Mouse (Mus musculus) stomach, embryonic 15.5 days (tissue): ENCODE data around the gene Gstp3. TPM values are rescaled to one million over a fixed set of nuclear protein-coding genes. Genes with fewer than 3 reads are reported as not detected.
A peak's percentile ranks its signal among the peaks of the same experiment; 100 is the strongest.

ENCODE experiments used
- ATAC-seq: fragments of 200-750 bp; cut with Nextera tagmentation; 2 replicates; pipeline ENCODE4 v1.8.0; 2017; ENCODE audit warnings: low read depth, moderate number of reproducible peaks, moderate TSS enrichment; ENCODE audit not compliant: insufficient read depth, low FRiP score
- H3K27ac ChIP-seq: fragments of 300-500 bp; sonication (generic); 2 replicates; pipeline ENCODE4 v1.5.1; 2015; ENCODE audit warnings: mild to moderate bottlenecking, inconsistent platforms
- H3K27me3 ChIP-seq: fragments of 300-500 bp; sonication (generic); replicated peaks from 2 replicates; pipeline ENCODE4 v1.6.1; 2015; ENCODE audit warnings: inconsistent platforms
- H3K36me3 ChIP-seq: fragments of 300-500 bp; sonication (generic); 2 replicates; pipeline ENCODE4 v1.6.1; 2015; ENCODE audit warnings: inconsistent platforms
- H3K4me1 ChIP-seq: fragments of 300-500 bp; sonication (generic); 2 replicates; pipeline ENCODE4 v1.6.1; 2015; ENCODE audit warnings: inconsistent platforms
- H3K4me2 ChIP-seq: fragments of 300-500 bp; sonication (generic); 2 replicates; pipeline ENCODE4 v1.6.1; 2015; ENCODE audit warnings: mild to moderate bottlenecking, inconsistent platforms
- H3K4me3 ChIP-seq: fragments of 300-500 bp; sonication (generic); replicated peaks from 2 replicates; pipeline ENCODE4 v1.5.1; 2015; ENCODE audit warnings: inconsistent platforms
- H3K9ac ChIP-seq: fragments of 300-500 bp; sonication (generic); 2 replicates; pipeline ENCODE4 v1.6.1; 2015; ENCODE audit warnings: inconsistent platforms
- H3K9me3 ChIP-seq: fragments of 300-500 bp; sonication (generic); 2 replicates; pipeline ENCODE4 v1.6.1; 2016; ENCODE audit warnings: inconsistent platforms
- WGBS: fragments of 180-500 bp; shearing (Covaris S2); methylation state at CpG from one replicate; pipeline ENCODE4 v1.1.7; 2015; 5-methylcytosine and 5-hydroxymethylcytosine counted together
- polyA plus RNA-seq: library from polyadenylated mRNA; unstranded; fragments of >200 nt; fragmentation: Nextera tagmentation; extraction: Ambion mirVana; gene quantifications from 2 replicates; pipeline ENCODE4 v1.2.1, GENCODE M21; 2015

Gstp3 gene
- polyA plus RNA-seq, 1 experiment from 2014 or later = 7.1 TPM

DNA sequence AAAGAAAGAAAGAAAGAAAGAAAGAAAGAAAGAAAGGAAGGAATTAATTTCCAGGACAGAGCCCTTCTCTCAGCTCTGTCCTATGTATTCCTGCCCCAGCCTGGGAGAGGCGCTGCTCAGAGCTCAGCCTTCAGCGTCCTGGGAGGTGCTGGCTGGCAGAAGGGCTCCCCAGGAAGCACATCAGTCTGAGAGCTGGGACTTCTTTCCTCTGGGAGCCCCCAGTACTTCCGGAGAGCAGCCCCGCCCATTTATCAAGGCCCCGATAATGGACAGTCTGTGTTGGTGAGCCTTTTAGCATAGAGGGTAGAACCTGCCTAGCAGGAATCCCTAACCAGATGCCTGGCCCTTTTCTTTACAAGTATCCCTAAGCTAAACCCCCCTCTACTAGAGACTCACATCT lies 28.8 kb upstream of the Gstp3 start:
- no peak for ATAC-seq
- H3K27ac ChIP-seq = no peak overlapping the region
- H3K4me1 ChIP-seq = no peaks in the 10 kb centered on the region
- no peak overlapping the region for H3K4me3 ChIP-seq
- H3K9me3 ChIP-seq = no peaks in the 10 kb centered on the region
- H3K36me3 ChIP-seq = no peaks in the 10 kb centered on the region
- no peaks in the 10 kb centered on the region for H3K27me3 ChIP-seq
- H3K4me2 ChIP-seq = no peak overlapping the region
- no peak overlapping the region for H3K9ac ChIP-seq
- WGBS = 31% methylated on average over 5 of the region's 5 CpGs

DNA sequence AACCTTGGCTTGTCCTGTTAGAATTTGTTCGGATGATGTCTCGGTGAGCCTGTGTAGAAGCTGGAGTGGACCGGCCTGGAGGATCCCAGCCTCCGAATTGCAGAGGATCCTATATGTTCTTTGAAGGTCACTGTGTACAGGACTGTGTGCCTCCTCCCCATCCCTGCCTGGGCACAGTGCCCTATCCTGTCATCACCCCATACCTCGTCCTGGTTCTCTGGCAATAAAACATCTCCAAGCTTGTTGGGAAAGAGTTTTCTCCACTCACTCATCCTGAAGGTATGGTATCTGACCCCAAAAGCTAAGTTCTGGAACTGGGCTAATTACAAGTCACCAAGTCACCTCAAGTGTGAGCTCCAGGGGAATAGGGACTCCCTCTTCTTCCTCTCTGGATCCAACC lies 27.7 kb upstream of the Gstp3 start:
- Histone ChIP-seq H3K4me3 (no peak overlapping the region), H3K9ac (no peak overlapping the region), H3K27me3 (no peaks in the 10 kb centered on the region), H3K27ac (no peak overlapping the region), H3K36me3 (no peaks in the 10 kb centered on the region), H3K4me1 (no peaks in the 10 kb centered on the region), H3K9me3 (no peaks in the 10 kb centered on the region), H3K4me2 (no peak overlapping the region)
- WGBS = 86% methylated on average over 5 of the region's 5 CpGs
- ATAC-seq = no peak

DNA sequence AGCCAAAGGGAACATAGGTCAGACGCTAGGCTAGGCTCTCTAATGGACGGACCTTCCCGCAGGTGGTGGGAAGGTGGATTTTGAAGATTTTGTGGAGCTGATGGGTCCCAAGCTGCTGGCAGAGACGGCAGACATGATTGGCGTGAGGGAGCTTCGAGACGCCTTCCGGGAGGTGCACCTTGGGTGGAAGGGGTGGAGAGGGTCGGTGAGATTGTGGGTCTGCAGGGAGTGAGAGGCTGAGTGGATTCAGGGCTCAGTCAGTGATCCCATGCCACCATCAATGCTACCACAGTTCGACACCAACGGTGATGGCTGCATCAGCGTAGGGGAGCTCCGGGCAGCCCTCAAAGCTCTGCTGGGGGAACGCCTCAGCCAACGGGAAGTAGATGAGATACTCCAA lies 26.8 kb upstream of the Gstp3 start:
- Histone ChIP-seq H3K27me3 (no peaks in the 10 kb centered on the region), H3K9me3 (no peaks in the 10 kb centered on the region), H3K9ac (no peak overlapping the region), H3K4me1 (no peaks in the 10 kb centered on the region), H3K27ac (no peak overlapping the region), H3K36me3 (no peaks in the 10 kb centered on the region), H3K4me3 (no peak overlapping the region), H3K4me2 (no peak overlapping the region)
- ATAC-seq = no peak
- WGBS = 91% methylated on average over 15 of the region's 15 CpGs

DNA sequence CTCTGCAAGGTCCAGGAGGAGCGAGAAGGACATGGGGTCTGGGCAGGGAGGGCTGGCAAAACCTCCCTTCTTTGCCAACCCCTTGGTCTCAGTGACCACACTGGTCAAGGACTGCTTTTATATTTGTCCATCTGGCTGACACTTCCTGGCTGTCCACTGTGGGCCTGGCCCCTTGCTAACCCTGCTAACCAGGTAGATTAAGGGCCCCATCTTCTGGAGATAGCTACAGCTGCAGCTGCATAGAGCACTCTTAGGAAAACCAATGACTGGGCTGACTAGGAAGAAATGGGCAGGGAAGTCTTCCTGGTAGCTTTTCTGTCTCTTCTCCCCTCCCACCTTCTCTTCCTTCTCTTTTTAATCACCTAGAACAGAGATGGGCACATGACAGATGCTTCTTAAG lies 25.6 kb upstream of the Gstp3 start:
- Histone ChIP-seq H3K4me3 (no peak overlapping the region), H3K4me2 (no peak overlapping the region), H3K27ac (no peak overlapping the region), H3K36me3 (no peaks in the 10 kb centered on the region), H3K27me3 (no peaks in the 10 kb centered on the region), H3K9me3 (no peaks in the 10 kb centered on the region), H3K9ac (no peak overlapping the region), H3K4me1 (no peaks in the 10 kb centered on the region)
- ATAC-seq = no peak
- 92% methylated on average over 1 of the region's 1 CpGs for WGBS

DNA sequence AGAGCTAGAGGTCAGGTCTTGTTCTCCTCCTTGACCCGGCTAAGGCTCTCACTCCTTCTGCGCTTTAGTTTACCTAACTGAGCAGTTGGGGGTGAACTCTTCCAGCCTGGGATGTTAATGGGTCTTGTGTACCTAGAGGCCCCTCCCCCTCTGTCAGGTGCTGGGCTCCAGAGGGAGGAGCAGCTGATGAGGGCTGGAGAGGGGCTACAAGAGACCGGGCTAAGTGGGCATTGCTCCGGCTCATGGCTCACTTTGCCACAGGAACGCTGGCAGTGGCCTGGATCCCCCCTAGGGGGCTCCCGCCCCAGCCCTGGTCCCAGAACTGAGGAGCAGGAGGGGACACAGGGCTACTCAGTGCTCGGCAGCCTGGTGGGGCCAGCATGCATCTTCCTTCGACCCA lies 24.5 kb upstream of the Gstp3 start:
- 0 out of 2 replicates have a peak, but pooled peaks have one; percentile 6 for ATAC-seq
- H3K27me3 ChIP-seq = no peaks in the 10 kb centered on the region
- no peak overlapping the region for H3K9ac ChIP-seq
- H3K36me3 ChIP-seq = no peaks in the 10 kb centered on the region
- no peaks in the 10 kb centered on the region for H3K4me1 ChIP-seq
- H3K27ac ChIP-seq = no peak overlapping the region
- 29% methylated on average over 8 of the region's 8 CpGs for WGBS
- H3K4me3 ChIP-seq = no peak overlapping the region
- H3K4me2 ChIP-seq = no peak overlapping the region
- H3K9me3 ChIP-seq = no peaks in the 10 kb centered on the region

DNA sequence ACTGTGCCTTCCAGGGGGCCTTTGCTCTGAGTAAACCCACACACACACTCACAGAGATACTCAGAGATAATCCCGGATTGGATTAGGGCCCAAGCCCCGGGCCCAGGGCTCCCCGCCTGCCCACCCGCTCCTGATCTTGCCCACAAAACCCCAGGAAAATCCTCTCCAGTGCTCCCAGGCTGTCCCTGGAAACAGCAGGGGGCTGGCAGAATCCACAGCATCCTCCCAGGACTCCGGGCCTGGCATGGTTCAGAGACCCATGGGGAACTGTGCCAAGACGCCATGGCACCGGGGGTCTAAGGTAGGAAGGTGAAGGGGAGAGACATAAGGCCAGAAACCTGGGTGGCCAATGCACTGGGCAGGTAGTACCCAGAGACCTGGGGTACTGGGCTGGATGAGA lies 23.9 kb upstream of the Gstp3 start:
- no peak overlapping the region for H3K27ac ChIP-seq
- H3K36me3 ChIP-seq = no peaks in the 10 kb centered on the region
- no peaks in the 10 kb centered on the region for H3K9me3 ChIP-seq
- no peaks in the 10 kb centered on the region for H3K27me3 ChIP-seq
- no peak overlapping the region for H3K9ac ChIP-seq
- H3K4me1 ChIP-seq = no peaks in the 10 kb centered on the region
- no peak for ATAC-seq
- 87% methylated on average over 7 of the region's 7 CpGs for WGBS
- H3K4me2 ChIP-seq = no peak overlapping the region
- H3K4me3 ChIP-seq = no peak overlapping the region

DNA sequence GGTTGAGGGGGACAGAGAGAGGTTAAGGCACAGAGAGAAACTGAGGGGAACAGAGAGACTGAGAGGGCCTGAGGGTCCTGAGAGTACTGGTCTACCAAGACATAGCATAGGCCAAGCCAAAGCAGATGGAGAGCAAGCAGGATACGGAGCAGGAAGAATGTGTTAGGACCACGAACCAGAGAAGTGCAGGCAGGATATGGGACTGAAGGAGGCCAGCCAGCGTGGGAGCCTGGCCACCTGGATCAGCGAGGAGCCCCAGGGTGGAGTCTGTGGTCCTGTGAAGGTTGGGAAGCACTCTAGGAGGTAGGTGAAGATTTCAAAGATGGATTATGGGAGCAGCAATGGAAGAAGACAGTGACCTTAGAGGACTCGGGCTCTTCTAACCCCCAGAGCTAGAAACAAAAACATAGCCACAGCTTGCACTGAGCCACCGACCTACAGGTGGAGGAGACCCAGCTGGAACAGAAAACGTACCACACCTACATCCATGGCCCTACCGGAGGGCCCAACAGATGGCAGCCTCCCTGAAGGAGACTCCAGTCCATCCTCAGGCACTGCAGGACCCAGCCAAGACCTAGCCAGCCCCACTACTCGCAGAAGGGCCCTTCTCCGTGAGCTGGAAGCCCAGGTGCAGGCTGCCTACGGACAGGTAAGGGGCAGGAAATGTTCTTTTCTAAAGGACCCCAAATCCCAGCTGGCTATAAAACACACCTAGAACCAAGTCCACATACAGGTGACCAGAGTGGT lies 23.0 kb upstream of the Gstp3 start:
- 83% methylated on average over 11 of the region's 11 CpGs for WGBS

DNA sequence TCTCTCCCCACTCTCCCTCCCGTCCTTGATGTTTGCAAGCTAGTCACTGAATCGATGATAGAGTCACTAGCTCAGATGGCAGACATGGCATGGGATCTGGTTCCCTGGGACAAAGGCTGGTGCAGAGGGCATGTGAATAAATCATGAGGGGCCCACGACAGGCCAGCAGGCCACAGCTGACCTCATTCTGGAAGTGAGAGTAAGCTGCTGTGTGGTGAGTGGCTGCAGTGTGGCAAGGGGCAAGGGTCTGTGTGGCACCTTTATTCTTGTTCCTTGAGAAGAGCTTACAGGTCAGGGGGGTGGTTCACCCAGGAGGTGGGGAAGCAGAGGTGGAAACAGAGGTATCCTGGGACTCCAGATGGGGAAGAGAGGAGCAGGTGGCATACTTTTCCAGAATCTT lies 22.0 kb upstream of the Gstp3 start, which contains the start of gene Cabp2:
TSS of gene Cabp2 (plus strand) at position 185 of the 400 bp plus-strand sequence.
- 73% methylated on average over 3 of the region's 3 CpGs for WGBS
- Histone ChIP-seq H3K4me1 (no peaks in the 10 kb centered on the region), H3K36me3 (no peaks in the 10 kb centered on the region), H3K9me3 (no peaks in the 10 kb centered on the region), H3K27ac (no peak within 1 kb of the TSS), H3K4me2 (no peak within 1 kb of the TSS), H3K9ac (no peak within 1 kb of the TSS), H3K27me3 (no peaks in the 10 kb centered on the region), H3K4me3 (no peak within 1 kb of the TSS)
- no peak for ATAC-seq

More for the DNA sequence above, 23.0 kb upstream of the Gstp3 start:
- H3K9ac ChIP-seq = no peak overlapping the region
- no peak overlapping the region for H3K27ac ChIP-seq
- ATAC-seq = 0 out of 2 replicates have a peak, but pooled peaks have one; percentile 19
- no peaks in the 10 kb centered on the region for H3K36me3 ChIP-seq
- H3K4me1 ChIP-seq = no peaks in the 10 kb centered on the region
- no peak overlapping the region for H3K4me2 ChIP-seq
- H3K9me3 ChIP-seq = no peaks in the 10 kb centered on the region
- no peaks in the 10 kb centered on the region for H3K27me3 ChIP-seq
- no peak overlapping the region for H3K4me3 ChIP-seq

DNA sequence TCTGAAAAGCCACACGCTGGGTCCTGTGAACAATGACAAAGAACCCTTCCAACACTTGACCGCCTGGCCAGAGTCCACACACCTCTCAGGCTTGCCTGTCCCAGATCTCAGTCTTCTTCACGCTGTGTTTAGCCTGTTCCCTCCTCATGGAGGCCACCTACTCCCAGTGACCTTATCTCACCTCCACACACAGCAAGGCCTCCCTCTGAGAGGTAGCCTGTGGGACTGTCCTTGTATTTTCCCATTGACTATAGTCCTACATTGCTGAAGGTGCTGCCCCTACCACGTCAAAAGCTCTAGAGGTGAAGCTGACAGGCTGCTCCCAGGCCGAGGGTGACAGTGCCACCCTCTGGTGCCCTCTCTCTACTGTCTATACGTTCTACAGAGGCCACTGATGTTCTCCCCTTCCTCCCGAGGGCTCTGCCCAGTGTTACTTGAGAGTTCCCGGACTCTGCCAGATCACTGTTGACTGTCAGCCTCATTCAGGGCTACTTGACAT lies 21.2 kb upstream of the Gstp3 start:
- H3K4me3 ChIP-seq = no peak overlapping the region
- no peak overlapping the region for H3K9ac ChIP-seq
- no peaks in the 10 kb centered on the region for H3K9me3 ChIP-seq
- H3K4me1 ChIP-seq = no peaks in the 10 kb centered on the region
- WGBS = 60% methylated on average over 8 of the region's 8 CpGs
- no peaks in the 10 kb centered on the region for H3K27me3 ChIP-seq
- no peaks in the 10 kb centered on the region for H3K36me3 ChIP-seq
- no peak overlapping the region for H3K27ac ChIP-seq
- H3K4me2 ChIP-seq = no peak overlapping the region
- ATAC-seq = peak; percentile 73; the same call in 1 of the 2 replicates

DNA sequence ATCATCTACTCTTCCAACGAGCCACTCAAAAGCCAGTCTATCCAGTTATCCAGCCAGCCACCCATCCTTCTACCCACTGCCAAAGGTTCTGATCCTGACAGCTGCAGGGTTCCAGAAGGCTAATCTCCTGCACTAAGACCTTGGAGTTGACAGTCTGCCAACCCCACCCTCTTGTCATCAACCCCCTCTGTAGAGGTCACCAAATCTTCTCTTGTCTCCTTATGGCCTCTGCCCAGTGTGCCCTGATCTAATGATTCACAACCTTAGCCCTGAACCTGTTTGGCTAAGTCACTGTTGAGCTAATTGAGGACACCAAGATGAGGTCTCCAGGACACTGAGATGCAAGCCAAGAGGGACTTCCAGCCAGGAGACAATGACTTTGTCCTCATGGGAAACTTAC lies 20.2 kb upstream of the Gstp3 start:
- H3K27me3 ChIP-seq = no peaks in the 10 kb centered on the region
- H3K27ac ChIP-seq = no peak overlapping the region
- no peak overlapping the region for H3K4me3 ChIP-seq
- no peak overlapping the region for H3K9ac ChIP-seq
- H3K4me1 ChIP-seq = no peaks in the 10 kb centered on the region
- 73% methylated on average over 1 of the region's 1 CpGs for WGBS
- no peak overlapping the region for H3K4me2 ChIP-seq
- no peaks in the 10 kb centered on the region for H3K36me3 ChIP-seq
- H3K9me3 ChIP-seq = no peaks in the 10 kb centered on the region
- ATAC-seq = no peak

DNA sequence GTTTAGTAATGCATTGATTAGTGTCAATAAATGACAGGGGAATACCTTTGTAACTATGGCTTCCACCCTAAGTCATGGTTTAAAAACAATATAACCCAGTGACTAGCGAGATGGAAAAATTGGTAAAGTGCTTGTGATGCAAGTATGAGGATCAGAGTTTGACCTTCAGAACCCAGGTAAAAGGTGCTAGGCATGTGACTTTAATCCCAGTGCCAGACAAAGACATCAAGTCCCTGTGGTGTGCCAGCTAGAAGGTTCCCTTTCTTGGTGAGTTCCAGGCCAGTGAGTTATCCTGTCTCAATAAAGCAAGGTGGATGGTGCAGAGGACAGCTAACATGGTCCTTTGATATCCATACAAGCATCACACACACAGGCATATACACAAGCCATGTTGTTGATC lies 16.2 kb upstream of the Gstp3 start:
- Histone ChIP-seq H3K36me3 (no peaks in the 10 kb centered on the region), H3K4me1 (no peaks in the 10 kb centered on the region), H3K9ac (no peak overlapping the region), H3K4me2 (no peak overlapping the region), H3K4me3 (no peak overlapping the region), H3K27me3 (no peaks in the 10 kb centered on the region), H3K9me3 (no peaks in the 10 kb centered on the region), H3K27ac (no peak overlapping the region)
- no peak for ATAC-seq
- WGBS = 96% methylated on average over 1 of the region's 1 CpGs

DNA sequence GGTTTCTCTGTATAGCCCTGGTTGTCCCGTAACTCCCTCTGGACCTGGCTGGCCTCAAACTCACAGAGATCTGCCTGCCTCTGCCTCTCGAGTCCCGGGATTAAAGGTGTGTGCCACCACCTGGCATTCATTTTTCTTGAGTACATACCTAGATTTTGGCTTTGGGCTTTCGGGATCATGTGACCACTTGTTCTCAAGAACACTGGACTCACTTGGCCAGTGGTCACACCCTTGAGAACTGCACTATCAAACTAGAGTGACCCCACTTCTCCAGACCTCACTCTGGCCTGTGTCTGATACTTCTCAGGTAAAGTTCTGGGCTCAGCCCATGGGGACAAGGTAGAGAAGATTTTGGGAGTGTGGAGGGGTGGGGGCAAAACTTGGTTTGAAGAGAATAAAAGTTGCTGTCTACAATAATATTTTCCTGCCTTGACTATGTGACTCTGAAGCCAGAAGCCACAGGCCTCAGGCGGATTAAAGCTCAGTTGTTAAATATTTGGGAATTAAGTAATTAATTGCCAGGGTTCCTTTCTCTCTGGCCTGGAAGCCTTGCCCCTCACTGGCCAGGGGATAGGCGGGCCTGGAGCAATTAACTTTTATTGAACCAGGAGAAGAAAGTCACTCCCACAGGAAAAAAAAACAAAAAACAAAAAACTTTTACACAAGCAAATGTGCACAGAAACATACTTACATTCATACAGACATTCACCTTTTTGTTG lies 13.5 kb upstream of the Gstp3 start:
- H3K27ac ChIP-seq = no peak overlapping the region

More for the DNA sequence above, 13.5 kb upstream of the Gstp3 start:
- Histone ChIP-seq H3K36me3 (no peaks in the 10 kb centered on the region), H3K9ac (no peak overlapping the region), H3K4me2 (no peak overlapping the region), H3K4me3 (no peak overlapping the region), H3K9me3 (no peaks in the 10 kb centered on the region), H3K4me1 (0 out of 2 replicates have a peak, but pooled peaks cover 2% of the 10 kb centered on the region), H3K27me3 (no peaks in the 10 kb centered on the region)
- WGBS = 75% methylated on average over 6 of the region's 6 CpGs
- ATAC-seq = no peak
